Mouse (Mus musculus) limb, embryonic 14.5 days (tissue): ENCODE data around the gene Akr1c18. TPM values are rescaled to one million over a fixed set of nuclear protein-coding genes. Genes with fewer than 3 reads are reported as not detected.
"Not testable (repeated sequence)": the region's sequence is repeated elsewhere in the genome, so short reads cannot be mapped to it uniquely, and the experiment has no call there.

Source experiments
- ATAC-seq: fragments of 200-750 bp; cut with Nextera tagmentation; 2 replicates; pipeline ENCODE4 v1.8.0; 2017; ENCODE audit warnings: low read depth, moderate number of reproducible peaks, moderate TSS enrichment; ENCODE audit not compliant: low FRiP score
- DNase-seq: peaks from one replicate; pipeline ENCODE4 v3.0.0-alpha.2; 2015; ENCODE audit warnings: low spot score
- H3K27ac ChIP-seq: fragments of 300-500 bp; sonication (generic); replicated peaks from 2 replicates; pipeline ENCODE4 v1.5.1; 2014; ENCODE audit warnings: low read depth, mild to moderate bottlenecking, low read length, moderate library complexity, mixed read lengths
- H3K27me3 ChIP-seq: fragments of 300-500 bp; sonication (generic); 2 replicates; pipeline ENCODE4 v1.6.1; 2014; ENCODE audit warnings: low read length, mixed read lengths; ENCODE audit not compliant: control insufficient read depth, insufficient read depth
- H3K36me3 ChIP-seq: fragments of 300-500 bp; sonication (generic); 2 replicates; pipeline ENCODE4 v1.6.1; 2014; ENCODE audit warnings: mild to moderate bottlenecking, low read length, moderate library complexity, mixed read lengths; ENCODE audit not compliant: control insufficient read depth, insufficient read depth
- H3K4me1 ChIP-seq: fragments of 300-500 bp; sonication (generic); 2 replicates; pipeline ENCODE4 v1.6.1; 2014; ENCODE audit warnings: antibody characterized with exemption, low read length, mixed read lengths; ENCODE audit not compliant: control insufficient read depth, insufficient read depth
- H3K4me2 ChIP-seq: fragments of 300-500 bp; sonication (generic); replicated peaks from 2 replicates; pipeline ENCODE4 v1.6.1; 2014; ENCODE audit warnings: low read depth, mild to moderate bottlenecking, low read length, moderate library complexity; ENCODE audit not compliant: severe bottlenecking
- H3K4me3 ChIP-seq: fragments of 300-500 bp; sonication (generic); replicated peaks from 2 replicates; pipeline ENCODE4 v1.5.1; 2014; ENCODE audit warnings: low read length
- H3K9ac ChIP-seq: fragments of 300-500 bp; sonication (generic); 2 replicates; pipeline ENCODE4 v1.6.1; 2014; ENCODE audit warnings: mild to moderate bottlenecking, low read depth, low read length, moderate library complexity; ENCODE audit not compliant: severe bottlenecking
- H3K9me3 ChIP-seq: fragments of 300-500 bp; sonication (generic); 2 replicates; pipeline ENCODE4 v1.6.1; 2016; ENCODE audit warnings: low read length; ENCODE audit not compliant: control insufficient read depth
- POLR2A ChIP-seq: fragments of 200-500 bp; IDR thresholded peaks from 2 replicates; pipeline ENCODE4 v1.8.0; 2012; ENCODE audit warnings: inconsistent platforms, mild to moderate bottlenecking, moderate library complexity, borderline replicate concordance; ENCODE audit not compliant: insufficient read depth, insufficient read length; ENCODE audit errors: extremely low read depth
- WGBS: fragments of 180-500 bp; shearing (Covaris S2); extraction: QIAGEN DNeasy Blood & Tissue Kit; methylation state at CpG from one replicate; pipeline ENCODE4 v1.1.7; 2014; 5-methylcytosine and 5-hydroxymethylcytosine counted together
- polyA plus RNA-seq, 2 experiments: library from polyadenylated mRNA; depleted of rRNA in 1 of 2; stranded (reverse) in 1 of 2; unstranded in 1 of 2; fragments of >200 nt; fragmentation: Nextera tagmentation in 1 of 2; extraction: Ambion mirVana in 1 of 2; gene quantifications; 2 replicates each; pipeline versions ENCODE4 v1.2.1 to v1.2.3; 2012 to 2014

Akr1c18 gene
- polyA plus RNA-seq, 2 experiments = 0.05 TPM; not detected in 1

DNA sequence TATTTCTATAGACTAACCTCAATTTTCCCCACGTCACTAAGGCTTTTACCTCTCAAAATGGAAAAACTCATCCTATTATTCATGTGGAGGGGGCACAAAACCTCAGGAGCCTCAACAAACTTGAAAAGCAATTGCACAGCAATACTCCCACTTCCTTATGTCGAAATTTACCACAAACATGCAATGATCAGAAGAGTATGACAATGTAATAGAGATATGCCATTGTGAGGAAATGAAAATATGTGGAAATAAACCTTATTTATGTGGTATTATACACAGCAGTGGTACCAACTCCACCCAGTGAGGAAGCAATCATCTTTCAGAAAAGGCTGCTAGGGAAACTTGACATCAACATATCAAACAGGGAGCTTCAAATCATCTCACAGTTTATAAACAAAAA, 2.5 kb upstream of the Akr1c18 start:
- no peak for ATAC-seq
- H3K9ac ChIP-seq = no peak overlapping the region
- 73% methylated on average over 2 of the region's 2 CpGs for WGBS
- H3K4me2 ChIP-seq = no peak overlapping the region
- no peaks in the 10 kb centered on the region for H3K4me1 ChIP-seq
- no peak for TF ChIP-seq POLR2A
- no peak overlapping the region for H3K27ac ChIP-seq
- no peaks in the 10 kb centered on the region for H3K36me3 ChIP-seq
- no peak overlapping the region for H3K4me3 ChIP-seq
- H3K27me3 ChIP-seq = no peaks in the 10 kb centered on the region
- H3K9me3 ChIP-seq = no peaks in the 10 kb centered on the region
- DNase-seq = no peak

DNA sequence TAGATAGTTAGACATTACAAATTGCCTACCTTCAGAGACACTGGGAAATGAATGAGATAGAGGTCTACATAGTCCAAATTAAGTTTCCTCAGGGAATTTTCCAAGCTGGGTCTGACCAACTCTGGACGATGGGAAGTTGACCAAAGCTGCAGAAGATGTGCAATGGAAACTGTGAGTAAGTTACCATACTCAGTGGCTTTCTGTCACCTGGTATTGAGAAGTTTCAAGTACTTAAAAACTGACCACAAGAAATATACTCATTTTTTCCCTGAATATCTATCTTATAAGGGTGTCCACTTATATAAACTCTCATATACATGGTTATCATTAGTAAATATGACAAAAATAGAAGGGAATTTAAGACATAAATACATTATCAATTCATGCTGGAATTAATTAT, 6.2 kb downstream of the Akr1c18 start:
- no peak overlapping the region for H3K27ac ChIP-seq
- no peaks in the 10 kb centered on the region for H3K27me3 ChIP-seq
- H3K4me2 ChIP-seq = no peak overlapping the region
- DNase-seq (no peak), ATAC-seq (no peak)
- 68% methylated on average over 1 of the region's 1 CpGs for WGBS
- no peak overlapping the region for H3K4me3 ChIP-seq
- H3K4me1 ChIP-seq = no peaks in the 10 kb centered on the region
- no peaks in the 10 kb centered on the region for H3K36me3 ChIP-seq
- no peaks in the 10 kb centered on the region for H3K9me3 ChIP-seq
- TF ChIP-seq POLR2A = no peak
- H3K9ac ChIP-seq = no peak overlapping the region

DNA sequence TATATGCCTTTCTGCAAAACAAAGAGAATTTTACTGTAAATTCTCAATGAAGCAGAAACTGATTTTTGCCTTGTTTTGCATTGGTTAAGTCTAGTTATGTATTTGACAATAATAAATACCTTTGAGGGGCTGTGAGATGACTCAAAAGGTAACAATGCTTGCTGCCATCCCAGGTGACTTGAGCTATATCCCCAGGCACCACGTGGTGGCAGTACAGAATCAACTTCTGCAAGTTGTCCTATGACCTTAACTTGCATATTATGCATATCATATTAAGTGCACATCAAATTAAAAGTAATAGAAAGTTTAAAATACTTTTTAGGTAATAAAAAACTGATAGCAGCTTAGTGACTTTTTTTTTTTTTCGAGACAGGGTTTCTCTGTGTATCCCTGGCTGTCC, 17.4 kb downstream of the Akr1c18 start:
- H3K4me3 ChIP-seq = no peak overlapping the region

DNA sequence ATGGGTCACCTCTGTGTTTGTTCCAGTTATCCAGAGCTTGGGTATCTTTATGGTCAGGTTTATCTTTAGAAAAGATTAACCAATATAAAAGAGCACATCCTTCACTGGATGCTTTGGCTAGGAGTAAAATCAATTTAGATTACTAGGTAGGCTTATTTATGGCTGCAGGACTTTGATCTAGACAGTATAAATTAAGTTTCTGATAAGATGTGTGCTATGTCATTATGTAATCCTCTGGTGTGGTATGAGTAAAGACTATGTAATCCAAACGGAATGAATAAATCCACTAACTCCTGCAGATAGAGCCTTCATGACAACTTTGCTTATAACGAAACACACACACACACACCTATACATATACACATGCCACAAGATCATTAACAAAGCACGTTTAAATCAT, 18.7 kb downstream of the Akr1c18 start:
- no peak for TF ChIP-seq POLR2A
- H3K27me3 ChIP-seq = no peaks in the 10 kb centered on the region
- WGBS = 63% methylated on average over 3 of the region's 3 CpGs
- H3K9ac ChIP-seq = no peak overlapping the region
- no peaks in the 10 kb centered on the region for H3K36me3 ChIP-seq
- H3K4me2 ChIP-seq = no peak overlapping the region
- ATAC-seq = no peak
- H3K4me1 ChIP-seq = no peaks in the 10 kb centered on the region
- no peaks in the 10 kb centered on the region for H3K9me3 ChIP-seq
- no peak for DNase-seq
- no peak overlapping the region for H3K4me3 ChIP-seq
- H3K27ac ChIP-seq = no peak overlapping the region

More for the DNA sequence above, 17.4 kb downstream of the Akr1c18 start:
- Histone ChIP-seq H3K4me1 (no peaks in the 10 kb centered on the region), H3K36me3 (no peaks in the 10 kb centered on the region), H3K27me3 (no peaks in the 10 kb centered on the region), H3K27ac (no peak overlapping the region), H3K9ac (no peak overlapping the region), H3K9me3 (no peaks in the 10 kb centered on the region), H3K4me2 (no peak overlapping the region)
- no peak for ATAC-seq
- TF ChIP-seq POLR2A = no peak
- no peak for DNase-seq
- WGBS = 40% methylated on average over 2 of the region's 2 CpGs

DNA sequence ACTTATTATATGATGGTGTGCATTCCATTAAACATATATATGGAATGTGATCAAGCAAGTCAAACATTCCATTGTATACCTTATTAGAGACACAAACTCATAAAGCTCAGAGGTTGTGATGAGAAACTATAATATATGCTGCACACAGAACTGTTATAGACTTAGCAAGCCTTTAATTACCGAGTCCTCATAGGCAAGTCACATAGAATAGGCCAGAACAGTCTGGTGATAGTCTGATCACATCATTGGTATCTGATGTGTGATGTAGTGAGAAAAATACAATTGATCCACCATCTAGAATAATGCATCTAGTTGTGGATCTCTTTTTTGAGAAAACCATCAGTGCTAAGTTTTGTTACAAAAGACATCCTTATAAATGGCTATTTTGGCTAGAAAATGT, 19.1 kb downstream of the Akr1c18 start:
- 82% methylated on average over 1 of the region's 1 CpGs for WGBS
- no peaks in the 10 kb centered on the region for H3K36me3 ChIP-seq
- DNase-seq = no peak
- no peak for TF ChIP-seq POLR2A
- no peaks in the 10 kb centered on the region for H3K9me3 ChIP-seq
- H3K4me1 ChIP-seq = no peaks in the 10 kb centered on the region
- ATAC-seq = no peak
- no peak overlapping the region for H3K9ac ChIP-seq
- H3K27ac ChIP-seq = no peak overlapping the region
- H3K27me3 ChIP-seq = no peaks in the 10 kb centered on the region
- no peak overlapping the region for H3K4me3 ChIP-seq
- H3K4me2 ChIP-seq = no peak overlapping the region

DNA sequence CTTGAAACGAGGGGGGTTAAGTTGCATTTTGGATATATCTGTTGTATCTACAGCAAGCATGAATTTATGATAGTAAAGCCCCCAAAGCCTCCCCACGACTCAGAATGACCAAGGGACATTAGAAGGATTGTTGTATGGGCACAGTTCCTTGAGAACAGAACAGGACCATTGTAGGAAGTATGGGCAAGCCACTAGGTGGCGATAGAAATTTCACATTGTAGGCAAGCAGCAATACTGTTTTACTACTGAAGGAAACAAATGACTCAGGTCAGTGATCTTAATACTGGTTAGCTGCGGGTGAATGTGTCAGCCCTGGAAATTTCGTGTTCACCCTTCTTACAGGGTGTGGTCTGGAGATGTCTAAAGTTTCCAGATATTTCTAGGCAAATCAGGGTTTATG, 21.4 kb downstream of the Akr1c18 start:
- no peak for ATAC-seq
- Histone ChIP-seq H3K27ac (no peak overlapping the region), H3K9me3 (no peaks in the 10 kb centered on the region), H3K4me1 (no peaks in the 10 kb centered on the region), H3K9ac (no peak overlapping the region), H3K27me3 (no peaks in the 10 kb centered on the region), H3K4me3 (no peak overlapping the region), H3K36me3 (no peaks in the 10 kb centered on the region), H3K4me2 (no peak overlapping the region)
- peak; percentile 20 for DNase-seq
- TF ChIP-seq POLR2A = no peak
- 38% methylated on average over 5 of the region's 5 CpGs for WGBS

DNA sequence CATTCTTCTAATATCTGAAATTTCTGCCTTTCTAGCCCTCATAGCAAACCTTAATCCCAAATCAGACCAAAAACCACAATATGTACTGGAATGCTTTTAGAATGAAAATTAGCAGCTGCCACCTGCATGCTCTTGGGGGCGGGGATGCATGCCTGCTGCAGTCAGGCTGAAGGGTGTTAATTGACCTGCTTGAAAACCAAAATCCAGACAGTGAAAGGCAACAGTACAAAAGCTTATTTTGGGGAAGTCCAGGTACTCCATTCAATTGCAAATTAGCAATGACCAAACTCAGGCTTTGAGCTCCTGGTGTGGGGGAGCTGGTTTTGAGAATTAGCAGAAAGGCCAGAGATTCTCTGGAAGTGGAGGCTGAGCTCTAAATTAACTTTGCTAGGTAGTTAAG, 24.6 kb downstream of the Akr1c18 start:
- not testable (repeated sequence) for H3K4me3 ChIP-seq, H3K27me3 ChIP-seq, H3K4me1 ChIP-seq, H3K36me3 ChIP-seq, H3K27ac ChIP-seq, H3K9ac ChIP-seq, H3K4me2 ChIP-seq, DNase-seq, H3K9me3 ChIP-seq, ATAC-seq
- WGBS = 80% methylated on average over 1 of the region's 1 CpGs

DNA sequence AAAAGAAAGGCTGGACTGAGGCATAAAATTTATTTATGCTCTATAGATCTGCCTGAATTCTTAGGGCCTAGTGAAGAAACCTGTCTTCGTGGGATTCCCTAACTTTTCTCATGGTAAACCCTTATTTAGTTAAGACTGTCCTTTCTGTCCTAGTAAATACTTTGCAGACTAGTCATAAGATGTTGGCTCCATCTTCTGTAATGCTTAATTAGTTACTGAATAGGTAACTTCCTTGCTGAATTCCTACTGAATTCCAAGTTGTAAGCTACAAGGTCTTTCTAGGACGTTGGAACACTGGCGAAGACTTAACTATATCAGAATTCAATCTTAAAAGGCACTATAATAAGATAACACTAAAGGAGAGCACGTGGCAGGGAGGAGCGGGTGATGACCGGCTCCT, 26.0 kb downstream of the Akr1c18 start:
- H3K9me3 ChIP-seq, H3K4me3 ChIP-seq, H3K36me3 ChIP-seq, H3K9ac ChIP-seq, H3K4me2 ChIP-seq, H3K27me3 ChIP-seq, ATAC-seq, H3K27ac ChIP-seq, H3K4me1 ChIP-seq, DNase-seq: not testable (repeated sequence)
- 95% methylated on average over 6 of the region's 6 CpGs for whole genome bisulfite sequencing
